In genomic region chr11:114795848-114796322, GRCm38 (mm10) we compare ENCODE assay signal across 8 mouse cellular contexts. TPM values are rescaled to one million over a fixed set of nuclear protein-coding genes. Genes with fewer than 3 reads are reported as not detected.
DNase-seq lines count a peak whose midpoint lies in the region; ATAC-seq and TF ChIP-seq lines count a peak whose summit lies in the region.

Btbd17 (minus strand) TSS chr11:114795945.

- no peaks in the 10 kb centered on the region for H3K36me3 ChIP-seq in kidney, postnatal 0 days (ENCODE audit: insufficient read depth, low read length)
- no peaks in the 10 kb centered on the region for H3K36me3 ChIP-seq in hindbrain, embryonic 11.5 days (ENCODE audit: control insufficient read depth, insufficient read depth, low read length)
- no peaks in the 10 kb centered on the region for H3K36me3 ChIP-seq in limb, embryonic 13.5 days

- ATAC-seq in kidney, postnatal 0 days (replicated peaks; ENCODE audit: low FRiP score, low read depth), result no peak
- peak; percentile 91 for ATAC-seq in hindbrain, embryonic 11.5 days (ENCODE audit: low FRiP score)
- ATAC-seq in limb, embryonic 13.5 days (ENCODE audit: low FRiP score, low read depth), result peak; percentile 25; the same call in 1 of the 2 replicates

- no peaks in the 10 kb centered on the region for H3K9me3 ChIP-seq in kidney, postnatal 0 days (replicated peaks; ENCODE audit: low read length)
- no peaks in the 10 kb centered on the region for H3K9me3 ChIP-seq in hindbrain, embryonic 11.5 days (ENCODE audit: control insufficient read depth, low read length)
- no peaks in the 10 kb centered on the region for H3K9me3 ChIP-seq in limb, embryonic 13.5 days

- no peak for TF ChIP-seq CTCF in kidney, postnatal 0 days (IDR thresholded peaks at IDR 0.05; ENCODE audit: low read depth)

- H3K4me1 ChIP-seq in kidney, postnatal 0 days (replicated peaks; ENCODE audit: insufficient read depth, low read length), result peaks cover 30% of the 10 kb centered on the region
- peaks cover 16% of the 10 kb centered on the region for H3K4me1 ChIP-seq in hindbrain, embryonic 11.5 days (replicated peaks; ENCODE audit: control insufficient read depth, insufficient read depth, low read length)
- peaks cover 28% of the 10 kb centered on the region for H3K4me1 ChIP-seq in limb, embryonic 13.5 days

- peak within 1 kb of the TSS; percentile 48; the same call in 1 of the 2 replicates for H3K27ac ChIP-seq in kidney, postnatal 0 days
- peak within 1 kb of the TSS; percentile 99 for H3K27ac ChIP-seq in hindbrain, embryonic 11.5 days (ENCODE audit: low read depth, low read length)
- 0 out of 2 replicates have a peak within 1 kb of the TSS, but pooled peaks have one; percentile 3 for H3K27ac ChIP-seq in limb, embryonic 13.5 days

- WGBS in kidney, postnatal 0 days, result 7% methylated on average over 4 of the region's 4 CpGs
- 1% methylated on average over 4 of the region's 4 CpGs for WGBS in hindbrain, embryonic 11.5 days
- 4% methylated on average over 4 of the region's 4 CpGs for WGBS in limb, embryonic 13.5 days

- peak within 1 kb of the TSS; percentile 23 for H3K4me3 ChIP-seq in kidney, postnatal 0 days (replicated peaks; ENCODE audit: low read depth, low read length)
- peak within 1 kb of the TSS; percentile 14 for H3K4me3 ChIP-seq in hindbrain, embryonic 11.5 days (ENCODE audit: low read depth, low read length)
- H3K4me3 ChIP-seq in limb, embryonic 13.5 days, result peak within 1 kb of the TSS; percentile 39

- H3K4me2 ChIP-seq in kidney, postnatal 0 days (ENCODE audit: low read length), result peak within 1 kb of the TSS; percentile 60
- H3K4me2 ChIP-seq in hindbrain, embryonic 11.5 days (replicated peaks; ENCODE audit: low read depth, low read length), result peak within 1 kb of the TSS; percentile 49
- H3K4me2 ChIP-seq in limb, embryonic 13.5 days (replicated peaks), result peak within 1 kb of the TSS; percentile 67

- no peak within 1 kb of the TSS for H3K9ac ChIP-seq in kidney, postnatal 0 days (ENCODE audit: low read depth, low read length)
- H3K9ac ChIP-seq in hindbrain, embryonic 11.5 days (ENCODE audit: low read depth, low read length), result peak within 1 kb of the TSS; percentile 66
- H3K9ac ChIP-seq in limb, embryonic 13.5 days, result peak within 1 kb of the TSS; percentile 40

- H3K27me3 ChIP-seq in kidney, postnatal 0 days (ENCODE audit: insufficient read depth, low read length), result peaks cover 28% of the 10 kb centered on the region
- H3K27me3 ChIP-seq in hindbrain, embryonic 11.5 days (ENCODE audit: control insufficient read depth, insufficient read depth, low read length), result peaks cover 14% of the 10 kb centered on the region; the same call in 1 of the 2 replicates
- H3K27me3 ChIP-seq in limb, embryonic 13.5 days, result peaks cover 47% of the 10 kb centered on the region

- DNase-seq in kidney, postnatal 0 days (ENCODE audit: low spot score), result no peak
- no peak for DNase-seq in kidney, postnatal 4 days
- DNase-seq in cerebellum, postnatal 10 days, result peak; percentile 83 to 89
- peak; percentile 84 for DNase-seq in hindbrain, embryonic 11.5 days (ENCODE audit: low spot score)
- peak; percentile 45 to 48 for DNase-seq in right cerebral cortex, postnatal 36 days (ENCODE audit: low spot score in 2 of 2)
- DNase-seq in adrenal gland, postnatal 14 days, result no peak
- no peak for DNase-seq in gastrocnemius, postnatal 10 days

RNA-seq across cellular contexts. Expression of gene Btbd17, which starts in this region (rescaled TPM):
- 0.78 and 0.96 TPM in 2 replicates for polyA plus RNA-seq in kidney, postnatal 0 days (2015; fragmentation: Nextera tagmentation; extraction: Ambion mirVana)
- 39.2 and 46.2 TPM in 2 replicates for polyA plus RNA-seq in hindbrain, embryonic 11.5 days (2014; fragmentation: Nextera tagmentation; extraction: Ambion mirVana)
- 1.7 TPM in 2 replicates for polyA plus RNA-seq in limb, embryonic 13.5 days (2015; fragmentation: Nextera tagmentation; extraction: Ambion mirVana)
- not detected in 2 replicates for total RNA-seq in adrenal gland, postnatal 14 days (2021)
- total RNA-seq in gastrocnemius, postnatal 10 days (2021), result 1 to 10 TPM; 2.2 to 2.5 TPM

Comparison
In these comparisons a context has a peak if more than half of its experiments do, and no peak if none do; other contexts are left out.
1. RNA of gene Btbd17 (polyA plus RNA-seq): 39.2 to 46.2 TPM in hindbrain, embryonic 11.5 days; 1.7 TPM in limb, embryonic 13.5 days and 0.78 to 0.96 TPM in kidney, postnatal 0 days; every median in the first group is over 10 times any median in the second.
2. DNase-seq: peak in cerebellum, postnatal 10 days (2 of 2), hindbrain, embryonic 11.5 days (single experiment) and right cerebral cortex, postnatal 36 days (2 of 2); none in kidney, postnatal 0 days (single experiment), kidney, postnatal 4 days (0 of 2), adrenal gland, postnatal 14 days (single experiment) and gastrocnemius, postnatal 10 days (single experiment).
3. H3K27ac ChIP-seq: peak in every context shown above with its lines; median percentile 99 in hindbrain, embryonic 11.5 days; 48 in kidney, postnatal 0 days; 3 in limb, embryonic 13.5 days.
4. Peak in every context shown above with its lines, with median percentiles within 50 percentile points of each other: H3K4me2 ChIP-seq and H3K4me3 ChIP-seq.